Mouse (Mus musculus) stomach, embryonic 14.5 days (tissue): Measurements from ENCODE around the gene Gm3500. TPM values are rescaled to one million over a fixed set of nuclear protein-coding genes. Genes with fewer than 3 reads are reported as not detected.
"Not testable (repeated sequence)": the region's sequence is repeated elsewhere in the genome, so short reads cannot be mapped to it uniquely, and the experiment has no call there.

Experiments
- ATAC-seq: fragments of 200-750 bp; cut with Nextera tagmentation; 2 replicates; pipeline ENCODE4 v1.8.0; 2017; ENCODE audit warnings: low read depth, moderate TSS enrichment; ENCODE audit not compliant: insufficient number of reproducible peaks, insufficient read depth, low FRiP score
- H3K27ac ChIP-seq: fragments of 300-500 bp; sonication (generic); 2 replicates; pipeline ENCODE4 v1.5.1; 2014; ENCODE audit warnings: mild to moderate bottlenecking, low read length, moderate library complexity, mixed read lengths
- H3K27me3 ChIP-seq: fragments of 300-500 bp; sonication (generic); 2 replicates; pipeline ENCODE4 v1.6.1; 2014; ENCODE audit warnings: low read length, control low read depth, mixed read lengths; ENCODE audit not compliant: control insufficient read depth, insufficient read depth
- H3K36me3 ChIP-seq: fragments of 300-500 bp; sonication (generic); 2 replicates; pipeline ENCODE4 v1.6.1; 2014; ENCODE audit warnings: mild to moderate bottlenecking, control low read depth, low read length, moderate library complexity, mixed read lengths; ENCODE audit not compliant: control insufficient read depth, insufficient read depth
- H3K4me1 ChIP-seq: fragments of 300-500 bp; sonication (generic); 2 replicates; pipeline ENCODE4 v1.6.1; 2014; ENCODE audit warnings: low read length, control low read depth, mixed read lengths; ENCODE audit not compliant: control insufficient read depth, insufficient read depth
- H3K4me2 ChIP-seq: fragments of 300-500 bp; sonication (generic); replicated peaks from 2 replicates; pipeline ENCODE4 v1.6.1; 2014; ENCODE audit warnings: low read depth, low read length, control low read depth
- H3K4me3 ChIP-seq: fragments of 300-500 bp; sonication (generic); 2 replicates; pipeline ENCODE4 v1.5.1; 2014; ENCODE audit warnings: low read depth, low read length, control low read depth
- H3K9ac ChIP-seq: fragments of 300-500 bp; sonication (generic); replicated peaks from 2 replicates; pipeline ENCODE4 v1.6.1; 2014; ENCODE audit warnings: low read depth, mild to moderate bottlenecking, control low read depth, low read length, moderate library complexity, mixed read lengths
- H3K9me3 ChIP-seq: fragments of 300-500 bp; sonication (generic); 2 replicates; pipeline ENCODE4 v1.6.1; 2016; ENCODE audit warnings: low read depth, low read length, control low read depth; ENCODE audit not compliant: control insufficient read depth
- WGBS: fragments of 180-500 bp; shearing (Covaris S2); extraction: QIAGEN DNeasy Blood & Tissue Kit; methylation state at CpG from one replicate; pipeline ENCODE4 v1.1.7; 2014; 5-methylcytosine and 5-hydroxymethylcytosine counted together
- polyA plus RNA-seq: library from polyadenylated mRNA; unstranded; fragments of >200 nt; fragmentation: Nextera tagmentation; extraction: Ambion mirVana; gene quantifications from 2 replicates; pipeline ENCODE4 v1.2.1, GENCODE M21; 2014

The Gm3500 gene
- not detected in 2 replicates for polyA plus RNA-seq

DNA sequence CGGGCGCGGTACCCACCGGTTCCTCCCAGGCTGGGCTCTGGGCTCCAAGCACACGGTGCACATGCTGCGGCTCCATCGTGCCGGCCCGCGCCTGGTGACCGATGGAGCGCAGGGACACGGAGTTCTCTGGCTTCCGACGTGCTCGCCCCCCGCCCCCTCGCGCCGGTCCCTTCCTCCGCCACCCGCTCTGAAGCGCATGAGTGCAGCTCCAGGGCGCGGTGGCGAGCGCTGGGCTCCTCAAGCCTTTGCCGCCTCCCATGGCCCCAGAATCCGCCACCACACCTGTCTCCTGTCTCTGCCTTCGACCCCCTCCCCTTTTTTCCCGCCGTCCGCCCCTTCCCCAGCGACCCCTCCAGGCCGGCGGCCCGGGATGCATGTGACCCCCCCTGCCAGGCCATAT is at the start of gene Gm3500:
Gene Gm3500, minus strand, starts transcription at position 101 of the 400 bp plus-strand sequence.
- not testable (repeated sequence) for H3K9ac ChIP-seq, H3K4me1 ChIP-seq, H3K9me3 ChIP-seq, H3K27ac ChIP-seq, H3K4me3 ChIP-seq, H3K36me3 ChIP-seq, H3K4me2 ChIP-seq, ATAC-seq, H3K27me3 ChIP-seq
- no CpG with 5 or more reads among the region's 37 CpGs for WGBS

- H3K9me3 ChIP-seq, H3K36me3 ChIP-seq, H3K27me3 ChIP-seq, ATAC-seq, H3K4me3 ChIP-seq, H3K9ac ChIP-seq, H3K4me1 ChIP-seq, H3K27ac ChIP-seq, H3K4me2 ChIP-seq: not testable (repeated sequence)
- WGBS: no CpG with 5 or more reads among the region's 2 CpGs
These were observed 54.0 kb downstream of the Gm3500 start, which contains the start of gene Gm3542 for GRCm38 (mm10) chr14:5334828-5335227. Gene Gm3542, minus strand, starts transcription at chr14:5334928.

Other genes with a start within 250 kb of the Gm3500 start
- gene Gm3317, start 224.5 kb downstream of the Gm3500 start, polyA plus RNA-seq: not detected in 2 replicates
- gene Gm8271, start 203.3 kb downstream of the Gm3500 start, polyA plus RNA-seq: not detected in 2 replicates
- gene Gm3526, start 128.5 kb downstream of the Gm3500 start, polyA plus RNA-seq: not detected in 2 replicates
- not detected in 2 replicates for gene Gm3542, start 54.1 kb downstream of the Gm3500 start, polyA plus RNA-seq
- gene Gm3194, start 66.4 kb upstream of the Gm3500 start, polyA plus RNA-seq: 2.1 TPM in 1 of 2 replicates, not detected in the other
- gene Gm8246, start 88.8 kb upstream of the Gm3500 start, polyA plus RNA-seq: not detected in 2 replicates
- not detected in 2 replicates for gene Gm3187, start 95.2 kb upstream of the Gm3500 start, polyA plus RNA-seq
- 0.73 and 1.0 TPM in 2 replicates for gene Gm3488, start 112.6 kb upstream of the Gm3500 start, polyA plus RNA-seq
- gene Gm3532, start 149.4 kb upstream of the Gm3500 start, polyA plus RNA-seq: not detected in 2 replicates
- not detected in 2 replicates for gene Gm8265, start 244.0 kb upstream of the Gm3500 start, polyA plus RNA-seq